Mouse (Mus musculus): ENCODE results near the gene Dpf3.

Dpf3 gene

GRCm38 (mm10) chr12:83405374-83406125 lies 82.0 kb downstream of the Dpf3 start:
- DNase-seq, result no peak

- DNase-seq, result no peak
These were observed 85.2 kb downstream of the Dpf3 start for GRCm38 (mm10) chr12:83402270-83402669.

GRCm38 (mm10) chr12:83392011-83392410 lies 95.5 kb downstream of the Dpf3 start:
- no peak for DNase-seq

- DNase-seq, result no peak
These were observed 100.0 kb downstream of the Dpf3 start for GRCm38 (mm10) chr12:83387554-83387953.

GRCm38 (mm10) chr12:83381072-83381471 lies 106.4 kb downstream of the Dpf3 start:
- DNase-seq, result no peak

GRCm38 (mm10) chr12:83380016-83380415 lies 107.5 kb downstream of the Dpf3 start:
- DNase-seq, result no peak

- no peak for DNase-seq
These were observed 112.3 kb downstream of the Dpf3 start for GRCm38 (mm10) chr12:83375015-83375831.

- no peak for DNase-seq
These were observed 114.4 kb downstream of the Dpf3 start for GRCm38 (mm10) chr12:83373081-83373480.

- no peak for DNase-seq
These were observed 115.2 kb downstream of the Dpf3 start for GRCm38 (mm10) chr12:83372290-83372689.

GRCm38 (mm10) chr12:83370221-83370620 lies 117.3 kb downstream of the Dpf3 start:
- no peak for DNase-seq

GRCm38 (mm10) chr12:83369416-83369815 lies 118.1 kb downstream of the Dpf3 start:
- DNase-seq, result no peak

GRCm38 (mm10) chr12:83367486-83367885 lies 120.0 kb downstream of the Dpf3 start:
- no peak for DNase-seq

GRCm38 (mm10) chr12:83364771-83365170 lies 122.7 kb downstream of the Dpf3 start:
- no peak for DNase-seq

- no peak for DNase-seq
These were observed 125.7 kb downstream of the Dpf3 start for GRCm38 (mm10) chr12:83361801-83362200.

- DNase-seq, result no peak
These were observed 134.9 kb downstream of the Dpf3 start for GRCm38 (mm10) chr12:83352640-83353039.

- DNase-seq, result no peak
These were observed 137.8 kb downstream of the Dpf3 start for GRCm38 (mm10) chr12:83349736-83350135.

GRCm38 (mm10) chr12:83348246-83348645 lies 139.3 kb downstream of the Dpf3 start:
- no peak for DNase-seq

GRCm38 (mm10) chr12:83342875-83343185 lies 144.7 kb downstream of the Dpf3 start:
- peak; percentile 12 to 32 for DNase-seq

GRCm38 (mm10) chr12:83342035-83342874 lies 145.3 kb downstream of the Dpf3 start:
- no peak for DNase-seq

GRCm38 (mm10) chr12:83340960-83341359 lies 146.6 kb downstream of the Dpf3 start:
- DNase-seq, result no peak

- no peak for DNase-seq
These were observed 149.2 kb downstream of the Dpf3 start for GRCm38 (mm10) chr12:83338345-83338744.

GRCm38 (mm10) chr12:83337776-83338149 lies 149.8 kb downstream of the Dpf3 start:
- DNase-seq, result no peak

GRCm38 (mm10) chr12:83337077-83337775 lies 150.3 kb downstream of the Dpf3 start:
- DNase-seq, result no peak
